Mouse (Mus musculus): ENCODE measurements around the gene Nr1i2. TPM values are rescaled to one million over a fixed set of nuclear protein-coding genes. Genes with fewer than 3 reads are reported as not detected.
"Not testable (repeated sequence)": the region's sequence is repeated elsewhere in the genome, so short reads cannot be mapped to it uniquely, and the experiment has no call there.

The Nr1i2 gene
- polyA plus RNA-seq (2017; shearing (Covaris generic)), result not detected

DNA sequence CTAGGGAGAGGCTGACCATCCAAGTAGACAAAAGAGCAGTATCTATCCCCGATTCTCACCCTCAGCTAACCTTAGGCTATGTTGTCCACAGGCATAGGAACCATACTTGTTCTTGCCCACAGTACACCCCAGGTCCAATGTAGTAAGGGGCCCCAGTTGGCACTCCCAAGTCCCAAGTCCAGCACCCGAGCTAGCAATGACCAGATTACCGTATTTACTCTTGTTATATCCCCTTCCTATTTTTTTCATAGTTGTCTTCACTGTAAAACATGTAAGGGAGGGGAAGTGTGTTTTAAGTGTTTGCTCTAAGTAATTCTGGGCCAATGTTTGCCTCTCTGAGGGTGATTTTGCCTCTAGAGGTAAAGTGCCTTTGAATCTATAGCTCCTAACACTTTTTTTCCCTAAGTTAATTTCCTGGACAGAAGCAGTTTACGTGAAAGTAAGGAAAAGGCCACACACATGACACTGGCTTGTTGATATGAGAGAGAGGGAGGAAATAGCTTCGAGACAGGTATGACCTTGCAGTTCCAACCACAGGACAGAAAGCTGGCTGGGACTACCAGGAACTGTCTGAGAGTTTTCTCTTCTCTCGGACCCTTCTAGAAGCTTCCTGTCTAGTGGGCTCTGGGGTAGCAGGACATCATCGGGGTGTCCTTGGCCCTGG, at the start of gene Nr1i2:
Nr1i2 (minus strand) TSS at position 140 of the 664 bp plus-strand sequence.
- no peak for ATAC-seq

DNA sequence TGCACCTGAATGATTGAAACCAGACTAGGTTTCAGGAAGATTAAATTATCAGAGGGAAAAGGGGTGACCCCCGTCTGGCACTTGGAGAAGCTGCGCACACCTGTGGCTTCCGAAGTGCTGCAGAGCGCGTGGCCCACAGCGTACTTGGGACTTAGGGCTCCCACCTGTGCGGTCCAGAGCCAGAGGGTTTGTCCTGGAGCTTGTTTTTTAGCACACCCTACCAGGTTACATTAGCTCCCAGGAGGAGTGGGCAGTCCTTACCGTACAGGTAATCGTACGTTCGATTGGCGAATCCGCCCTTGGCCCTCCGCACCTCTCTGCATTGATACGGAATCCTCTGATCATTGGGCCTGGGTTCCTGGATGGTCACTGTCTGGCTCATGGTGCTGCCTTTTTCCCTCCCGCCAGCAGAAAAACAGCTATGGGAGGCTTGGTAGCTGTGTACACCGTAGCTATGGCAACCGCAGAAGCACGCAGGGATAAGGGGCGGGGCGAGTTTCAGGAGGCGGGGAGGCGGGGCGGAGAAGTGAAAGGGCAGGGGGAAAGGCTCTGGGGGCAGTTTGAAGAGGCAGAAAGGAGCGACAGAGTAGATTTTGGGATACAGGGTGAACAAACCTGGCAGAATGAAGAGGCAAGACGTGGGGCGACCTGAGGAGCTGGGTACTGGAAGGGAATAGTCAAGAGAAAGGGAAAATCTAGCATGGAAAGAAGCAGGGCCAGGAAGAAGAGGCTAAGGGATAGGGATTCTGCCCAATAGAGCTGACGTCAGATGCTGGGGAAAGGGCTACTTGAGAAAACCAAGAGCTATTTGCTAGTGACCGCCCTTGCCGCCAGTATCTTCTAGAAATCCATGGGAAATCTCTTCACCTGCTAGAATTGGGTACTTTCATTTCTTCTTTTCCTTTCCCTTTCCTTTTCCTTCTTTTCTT, 47.0 kb upstream of the Nr1i2 start, which contains the start of gene Maats1:
Maats1 (minus strand) TSS at position 748 of the 929 bp plus-strand sequence.
- peak; percentile 33 for ATAC-seq

DNA sequence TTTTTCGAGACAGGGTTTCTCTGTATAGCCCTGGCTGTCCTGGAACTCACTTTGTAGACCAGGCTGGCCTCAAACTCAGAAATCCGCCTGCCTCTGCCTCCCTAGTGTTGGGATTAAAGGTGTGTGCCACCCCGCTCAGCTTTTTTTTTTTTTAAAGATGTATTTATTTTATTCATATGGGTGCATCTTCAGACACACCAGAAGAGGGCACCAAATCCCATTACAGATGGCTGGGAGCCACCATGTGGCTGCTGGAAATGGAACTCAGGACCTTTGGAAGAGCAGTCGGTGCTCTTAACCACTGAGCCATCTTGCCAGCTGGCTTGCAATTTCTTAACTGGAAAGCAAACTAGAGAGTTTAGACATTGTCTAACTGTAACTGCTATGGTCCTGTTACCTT, 43.5 kb upstream of the Nr1i2 start:
- ATAC-seq, result not testable (repeated sequence)

DNA sequence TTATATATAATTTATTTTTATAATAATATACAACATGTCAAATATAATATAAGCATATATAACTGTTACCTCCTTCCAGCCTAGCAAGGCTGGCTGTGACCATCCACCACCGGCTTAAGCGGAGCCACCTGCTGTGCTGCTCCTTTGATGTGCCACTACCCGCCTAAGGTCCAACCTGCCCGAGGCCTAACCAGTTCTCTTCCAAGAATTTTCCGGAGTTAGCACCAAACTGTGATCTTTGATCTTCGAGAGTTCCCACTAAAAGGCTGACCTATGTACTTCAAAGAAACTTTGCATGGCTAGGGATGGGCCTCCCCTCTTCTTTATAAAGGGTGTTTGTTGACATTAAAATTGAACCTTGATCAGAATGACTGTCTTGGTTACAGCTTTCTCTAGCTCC, 39.8 kb upstream of the Nr1i2 start:
- ATAC-seq, result no peak

GRCm38 (mm10) chr16:38329340-38329739, 34.7 kb upstream of the Nr1i2 start:
- ATAC-seq, result no peak

DNA sequence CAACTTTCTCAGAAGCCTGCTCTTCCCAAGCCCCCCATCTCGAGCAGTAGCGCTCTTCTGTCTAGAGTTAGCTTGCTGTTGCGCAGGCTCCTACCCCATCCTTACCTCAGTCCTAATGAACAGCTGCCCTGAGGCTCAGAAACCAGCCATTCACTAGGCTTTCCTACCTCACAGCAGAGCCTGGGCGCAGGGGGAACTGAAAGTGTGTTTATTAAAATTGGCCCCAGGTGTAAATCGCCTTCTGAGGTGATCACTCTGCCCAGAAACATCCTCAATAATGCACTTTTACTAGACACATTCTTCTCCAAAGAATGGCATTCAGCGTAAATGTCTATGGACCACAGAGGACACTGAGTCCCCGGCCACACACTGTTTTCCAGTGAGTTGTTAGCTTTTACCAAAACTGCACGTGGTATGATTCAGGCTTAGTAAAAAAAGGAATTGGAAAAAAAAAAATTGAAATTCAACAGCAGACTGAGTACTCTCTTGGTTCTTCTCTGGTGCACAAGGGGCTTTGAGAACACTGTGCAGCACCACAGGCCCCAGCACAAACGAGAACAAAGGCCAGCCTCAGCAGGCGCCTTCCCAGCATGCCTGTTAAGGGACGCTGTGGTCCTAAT, 32.3 kb upstream of the Nr1i2 start:
- no peak for ATAC-seq

- no peak for ATAC-seq
Observed at GRCm38 (mm10) chr16:38324311-38324710, 29.7 kb upstream of the Nr1i2 start.

DNA sequence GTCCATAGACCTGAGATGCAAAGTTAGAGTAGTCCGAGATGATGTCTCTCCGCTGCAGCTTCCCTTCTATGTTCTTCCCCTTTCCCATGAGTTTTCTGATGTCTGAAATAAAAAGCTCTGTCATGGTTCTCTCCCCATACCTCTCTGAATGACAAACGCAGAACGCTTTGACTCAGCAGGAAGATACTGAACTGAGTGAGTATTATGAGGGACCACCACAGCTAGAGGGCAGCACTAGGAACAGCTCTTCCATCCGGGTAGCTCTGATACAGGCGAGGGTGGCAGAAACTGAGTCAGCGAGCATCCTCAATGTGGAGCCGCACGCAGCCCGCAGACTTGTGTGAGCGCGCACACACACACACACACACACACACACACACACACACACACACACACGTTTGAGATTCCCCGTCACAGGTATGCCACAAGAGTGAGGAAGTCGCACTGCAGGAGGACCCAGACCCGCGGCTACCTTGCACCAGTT, 26.9 kb upstream of the Nr1i2 start:
- ATAC-seq, result peak; percentile 90

GRCm38 (mm10) chr16:38319087-38319486, 24.5 kb upstream of the Nr1i2 start:
- no peak for ATAC-seq

- ATAC-seq, result no peak
Observed at GRCm38 (mm10) chr16:38318492-38318891, 23.9 kb upstream of the Nr1i2 start.

GRCm38 (mm10) chr16:38308195-38308594, 13.6 kb upstream of the Nr1i2 start:
- ATAC-seq, result no peak

DNA sequence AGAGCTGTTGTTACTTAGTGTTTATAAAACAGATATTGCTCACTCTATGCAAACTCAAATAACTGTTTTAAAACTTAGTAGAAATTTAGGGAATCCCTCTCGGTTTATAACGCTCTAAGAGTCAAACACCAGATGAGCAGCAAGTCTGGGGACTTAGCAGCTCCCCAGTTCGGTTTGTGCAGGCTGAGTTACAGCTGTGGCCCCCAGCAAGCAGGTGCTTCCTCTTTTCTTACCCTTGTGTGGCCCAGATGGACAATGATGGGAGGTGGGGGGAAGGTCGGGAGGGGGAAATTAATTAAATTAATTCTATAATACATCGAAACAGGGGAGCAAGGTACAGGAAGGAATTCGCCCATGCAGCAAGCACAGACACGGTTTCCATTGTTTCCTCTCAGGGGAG, 13.0 kb upstream of the Nr1i2 start:
- ATAC-seq, result no peak

DNA sequence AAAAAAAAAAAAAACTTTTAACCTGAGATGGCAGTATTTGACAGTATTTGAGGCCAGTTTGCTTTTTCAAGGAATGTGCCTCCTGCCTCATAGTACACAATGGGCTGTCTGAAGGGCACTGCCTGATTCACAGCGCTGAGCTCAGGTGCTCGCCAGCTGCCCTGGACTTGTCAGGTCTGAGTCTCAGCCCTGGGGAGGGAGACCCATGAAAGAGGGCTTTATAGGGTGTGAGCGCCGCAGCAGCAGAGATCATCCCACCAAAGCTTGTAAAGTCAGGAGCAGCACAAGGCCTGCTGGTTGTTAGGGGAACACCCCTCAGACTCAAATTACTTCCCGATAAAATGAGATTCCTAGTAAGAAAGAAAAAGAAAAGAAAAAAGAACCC, 12.6 kb upstream of the Nr1i2 start:
- no peak for ATAC-seq

GRCm38 (mm10) chr16:38306571-38307220, 12.1 kb upstream of the Nr1i2 start:
- no peak for ATAC-seq

DNA sequence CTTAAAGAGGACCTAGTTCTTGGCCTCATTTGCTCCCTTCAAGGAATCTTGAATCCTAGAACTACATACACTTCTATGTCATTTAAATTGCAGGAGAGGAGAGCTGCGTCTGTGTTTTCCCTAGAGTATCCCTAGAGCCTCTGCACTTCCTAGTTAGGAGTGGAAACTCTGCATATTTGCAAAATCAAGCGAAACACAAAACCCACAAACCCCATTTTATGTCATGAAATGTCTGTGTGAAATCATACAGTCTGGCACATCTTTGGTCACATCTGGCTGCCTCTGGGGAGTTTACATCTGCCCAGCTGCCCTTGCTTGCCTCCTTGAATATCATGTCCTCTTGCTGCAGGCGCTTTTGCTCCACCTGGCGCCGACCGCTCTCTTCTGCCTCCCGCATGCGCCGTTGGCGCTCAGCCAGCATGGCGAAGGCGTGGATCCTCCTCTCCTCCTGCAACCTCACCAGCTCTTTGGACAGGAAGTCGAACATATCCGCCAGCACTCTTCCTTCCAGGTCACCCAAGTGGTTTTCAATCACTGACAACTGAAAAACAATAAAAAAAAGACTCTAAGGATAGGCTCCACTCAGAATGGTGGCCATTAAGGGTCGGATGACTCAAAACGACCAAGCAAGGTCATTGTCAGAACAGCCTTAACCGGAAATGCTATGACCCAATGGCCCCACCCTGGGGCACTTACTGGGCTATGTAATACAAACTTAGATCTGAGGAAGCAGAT, 10.0 kb upstream of the Nr1i2 start:
- no peak for ATAC-seq

DNA sequence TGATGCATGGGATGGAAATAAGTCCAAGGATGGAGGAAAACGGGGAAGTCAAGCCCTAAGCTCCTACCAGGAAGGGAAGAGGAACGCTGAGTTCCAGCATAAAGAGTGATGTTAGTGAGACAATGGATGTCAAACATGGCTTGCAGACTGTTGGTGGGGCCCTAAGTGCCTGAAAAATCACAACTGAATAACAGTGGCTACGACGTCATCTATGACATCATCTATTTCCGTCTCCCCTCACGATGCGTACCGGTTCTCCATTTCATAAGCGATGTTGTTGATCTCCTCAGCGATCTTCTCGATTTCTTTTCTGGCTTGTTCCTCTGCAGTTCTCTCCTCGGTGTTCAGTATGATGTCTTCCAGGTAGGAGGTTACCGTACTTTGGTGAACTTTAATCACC, 7.7 kb upstream of the Nr1i2 start:
- no peak for ATAC-seq

- ATAC-seq, result no peak
Observed at GRCm38 (mm10) chr16:38298410-38298809, 3.8 kb upstream of the Nr1i2 start.

DNA sequence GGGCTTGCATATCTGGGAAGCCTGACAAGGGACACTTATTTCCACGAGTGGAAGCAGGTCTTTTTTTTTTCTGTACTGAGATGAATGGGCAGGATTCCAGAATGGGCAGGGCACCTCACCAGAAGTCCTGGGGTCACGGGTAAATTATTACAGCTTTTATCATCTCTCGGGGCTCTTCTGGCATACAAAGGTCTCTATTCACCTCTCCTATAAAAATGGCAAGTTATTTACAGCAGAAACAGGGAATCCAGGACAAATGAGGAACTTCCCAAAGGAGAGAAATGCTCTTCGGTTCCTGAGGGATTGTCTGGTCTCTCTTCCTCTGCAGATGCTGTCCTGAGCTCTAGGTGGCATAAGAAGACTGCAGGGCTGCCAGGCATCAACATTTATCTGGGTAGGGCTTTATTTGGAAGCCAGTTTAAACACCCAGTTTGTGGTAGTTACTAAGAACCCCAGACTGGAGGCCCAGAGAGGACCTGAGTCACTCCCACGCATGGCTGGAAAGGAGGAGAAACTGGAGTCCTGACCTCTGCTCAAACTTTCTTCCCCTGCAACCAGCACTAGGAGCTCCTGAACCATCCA, 816 bp upstream of the Nr1i2 start:
- ATAC-seq, result no peak

- no peak for ATAC-seq
Observed at GRCm38 (mm10) chr16:38290151-38290550, 4.5 kb downstream of the Nr1i2 start.

GRCm38 (mm10) chr16:38288851-38289250, 5.8 kb downstream of the Nr1i2 start:
- no peak for ATAC-seq

GRCm38 (mm10) chr16:38287762-38288161, 6.9 kb downstream of the Nr1i2 start:
- no peak for ATAC-seq

DNA sequence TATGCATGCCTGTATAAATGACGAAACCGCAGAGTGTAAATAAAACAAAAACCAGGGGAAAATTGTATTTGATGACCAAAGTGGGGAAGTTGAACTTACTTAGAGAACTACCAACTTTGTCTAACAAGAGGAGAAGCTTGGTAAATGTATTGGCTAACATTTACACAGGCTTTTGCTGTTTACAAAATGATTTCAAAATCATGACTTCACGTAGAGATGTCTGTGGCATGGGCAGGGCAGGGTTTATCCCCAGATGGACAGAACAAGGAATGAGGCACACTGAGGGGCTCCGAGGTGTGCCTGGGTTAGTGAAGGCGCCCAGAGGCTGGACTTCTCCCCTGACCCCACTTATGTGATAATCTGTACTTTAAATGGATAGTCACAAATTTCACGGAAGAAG, 7.3 kb downstream of the Nr1i2 start:
- ATAC-seq, result no peak
